Mouse (Mus musculus) small intestine, adult 2 months (tissue): Measurements from ENCODE around the gene Abhd5.

Experiments used
- CTCF ChIP-seq: fragments of 200-500 bp; IDR thresholded peaks from 2 replicates; pipeline ENCODE4 v1.5.1; 2012; ENCODE audit warnings: low read depth, mild to moderate bottlenecking, control low read depth, inconsistent platforms, low read length, moderate library complexity, mixed read lengths; ENCODE audit not compliant: insufficient replicate concordance, insufficient read length; ENCODE audit errors: extremely low read depth
- POLR2A ChIP-seq: fragments of 200-500 bp; IDR thresholded peaks from 2 replicates; pipeline ENCODE4 v1.6.1; 2012; ENCODE audit warnings: low read depth, mild to moderate bottlenecking, control low read depth, inconsistent platforms, low read length, moderate library complexity

- no peak for TF ChIP-seq POLR2A
- TF ChIP-seq CTCF: no peak
These were observed 30.6 kb downstream of the Abhd5 start for GRCm38 (mm10) chr9:122382006-122382405.
